Mouse (Mus musculus): ENCODE measurements around the gene Gm20388. TPM values are rescaled to one million over a fixed set of nuclear protein-coding genes. Genes with fewer than 3 reads are reported as not detected.
A peak's percentile ranks its signal among the peaks of the same experiment; 100 is the strongest.

Gm20388 gene
- polyA plus RNA-seq, 1 experiment, result 28.1 TPM

DNA sequence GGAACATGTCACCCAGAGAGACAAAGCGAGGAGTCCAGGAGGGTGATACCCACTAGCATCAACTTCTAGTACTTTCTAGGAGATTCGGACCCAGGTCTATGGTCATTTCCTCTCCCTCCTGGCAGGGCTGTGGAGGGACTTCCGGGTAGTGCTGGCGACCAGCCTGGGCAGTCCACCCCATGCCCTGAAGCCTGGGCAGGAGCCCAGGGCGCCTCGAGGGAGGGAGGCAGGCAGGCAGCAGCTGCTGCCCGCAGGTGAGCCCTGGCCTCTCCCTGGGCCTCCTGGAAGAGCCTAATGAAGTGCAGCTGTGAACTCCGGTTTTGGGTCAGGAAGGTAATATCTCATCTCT, 505.5 kb downstream of the Gm20388 start:
- Histone ChIP-seq H3K27ac (ENCODE audit: insufficient read depth, low read length) (no peak overlapping the region), H3K27me3 (ENCODE audit: control insufficient read depth, insufficient read depth, low read length, poor library complexity, severe bottlenecking) (no peaks in the 10 kb centered on the region), H3K4me1 (ENCODE audit: control insufficient read depth, insufficient read depth, low read length) (peaks cover 2% of the 10 kb centered on the region), H3K4me3 (ENCODE audit: low read depth, low read length) (no peak overlapping the region), H3K9me3 (replicated peaks; ENCODE audit: control insufficient read depth, insufficient read depth, low read length, poor library complexity, severe bottlenecking) (no peaks in the 10 kb centered on the region), H3K9ac (ENCODE audit: low read depth, poor library complexity, severe bottlenecking) (peak overlapping the region; percentile 34), H3K36me3 (ENCODE audit: control insufficient read depth, insufficient read depth, low read length, poor library complexity, severe bottlenecking) (no peaks in the 10 kb centered on the region)
- no peak for TF ChIP-seq POLR2A (IDR thresholded peaks at IDR 0.05; ENCODE audit: insufficient read depth, low read length)
- TF ChIP-seq CTCF (IDR thresholded peaks at IDR 0.05; ENCODE audit: low read depth, low read length), result no peak
- no peak for TF ChIP-seq EP300 (IDR thresholded peaks at IDR 0.05; ENCODE audit: insufficient read depth, low read depth, low read length)

DNA sequence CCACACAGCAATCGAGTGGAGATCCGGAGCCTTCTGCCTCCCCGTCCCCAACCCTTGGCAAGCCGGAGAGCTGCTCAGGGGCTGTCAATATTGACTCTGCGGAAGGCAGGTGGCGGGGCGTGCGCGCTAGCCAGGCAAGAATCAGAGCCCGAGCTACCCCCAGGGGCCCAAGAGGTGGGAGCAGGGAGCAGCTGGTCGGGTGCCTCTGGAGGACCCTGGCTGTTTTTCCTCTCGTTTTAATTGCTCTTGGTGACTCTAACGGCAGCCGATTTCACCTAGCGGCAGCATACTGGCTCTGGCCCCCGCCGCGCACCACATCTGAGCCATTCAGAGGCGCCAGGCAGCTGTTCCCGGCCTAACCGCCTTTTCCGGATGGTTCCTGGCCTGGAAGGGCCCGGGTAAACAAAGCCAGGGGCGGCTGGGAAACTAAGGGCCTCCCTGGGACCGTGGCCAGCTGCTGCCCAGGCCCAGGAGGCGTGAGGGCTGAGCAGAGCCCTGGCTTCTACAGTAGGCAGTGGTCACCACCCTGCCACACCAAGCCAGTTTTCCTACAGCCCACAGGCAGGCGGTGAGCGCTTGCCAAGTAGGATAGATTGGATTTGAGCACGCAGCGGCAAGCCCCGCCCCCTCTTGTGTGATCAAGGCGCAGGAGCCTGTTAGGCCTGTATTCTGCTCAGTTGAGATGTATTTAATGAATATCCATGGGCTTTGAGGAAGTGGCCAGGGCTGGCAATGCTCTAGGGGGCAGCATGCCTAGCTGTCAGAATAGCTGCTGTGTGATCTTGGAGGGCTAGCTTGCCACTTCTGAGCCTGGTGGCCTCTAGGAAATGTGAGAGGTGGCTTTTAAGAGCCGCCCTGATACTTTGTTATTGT, 506.1 kb downstream of the Gm20388 start:
- H3K27me3 ChIP-seq (ENCODE audit: control insufficient read depth, insufficient read depth, low read length, poor library complexity, severe bottlenecking), result no peaks in the 10 kb centered on the region
- peak overlapping the region; percentile 34 for H3K9ac ChIP-seq (ENCODE audit: low read depth, poor library complexity, severe bottlenecking)
- no peak overlapping the region for H3K27ac ChIP-seq (ENCODE audit: insufficient read depth, low read length)
- no peaks in the 10 kb centered on the region for H3K36me3 ChIP-seq (ENCODE audit: control insufficient read depth, insufficient read depth, low read length, poor library complexity, severe bottlenecking)
- H3K4me3 ChIP-seq (ENCODE audit: low read depth, low read length), result peak overlapping the region; percentile 22
- peaks cover 5% of the 10 kb centered on the region for H3K4me1 ChIP-seq (ENCODE audit: control insufficient read depth, insufficient read depth, low read length)
- TF ChIP-seq POLR2A (IDR thresholded peaks at IDR 0.05; ENCODE audit: insufficient read depth, low read length) (no peak), EP300 (IDR thresholded peaks at IDR 0.05; ENCODE audit: insufficient read depth, low read depth, low read length) (no peak), CTCF (IDR thresholded peaks at IDR 0.05; ENCODE audit: low read depth, low read length) (no peak)
- no peaks in the 10 kb centered on the region for H3K9me3 ChIP-seq (replicated peaks; ENCODE audit: control insufficient read depth, insufficient read depth, low read length, poor library complexity, severe bottlenecking)

- Histone ChIP-seq H3K27ac (ENCODE audit: insufficient read depth, low read length) (no peak overlapping the region), H3K9me3 (replicated peaks; ENCODE audit: control insufficient read depth, insufficient read depth, low read length, poor library complexity, severe bottlenecking) (no peaks in the 10 kb centered on the region), H3K36me3 (ENCODE audit: control insufficient read depth, insufficient read depth, low read length, poor library complexity, severe bottlenecking) (no peaks in the 10 kb centered on the region), H3K4me1 (ENCODE audit: control insufficient read depth, insufficient read depth, low read length) (peaks cover 5% of the 10 kb centered on the region), H3K27me3 (ENCODE audit: control insufficient read depth, insufficient read depth, low read length, poor library complexity, severe bottlenecking) (no peaks in the 10 kb centered on the region), H3K4me3 (ENCODE audit: low read depth, low read length) (no peak overlapping the region), H3K9ac (ENCODE audit: low read depth, poor library complexity, severe bottlenecking) (no peak overlapping the region)
- no peak for TF ChIP-seq CTCF (IDR thresholded peaks at IDR 0.05; ENCODE audit: low read depth, low read length)
- no peak for TF ChIP-seq EP300 (IDR thresholded peaks at IDR 0.05; ENCODE audit: insufficient read depth, low read depth, low read length)
- no peak for TF ChIP-seq POLR2A (IDR thresholded peaks at IDR 0.05; ENCODE audit: insufficient read depth, low read length)
Measured at GRCm38 (mm10) chr8:120418188-120418587, 507.5 kb downstream of the Gm20388 start.

- Histone ChIP-seq H3K27ac (ENCODE audit: insufficient read depth, low read length) (no peak overlapping the region), H3K4me3 (ENCODE audit: low read depth, low read length) (no peak overlapping the region), H3K9ac (ENCODE audit: low read depth, poor library complexity, severe bottlenecking) (no peak overlapping the region), H3K27me3 (ENCODE audit: control insufficient read depth, insufficient read depth, low read length, poor library complexity, severe bottlenecking) (no peaks in the 10 kb centered on the region), H3K9me3 (replicated peaks; ENCODE audit: control insufficient read depth, insufficient read depth, low read length, poor library complexity, severe bottlenecking) (no peaks in the 10 kb centered on the region), H3K4me1 (ENCODE audit: control insufficient read depth, insufficient read depth, low read length) (peaks cover 5% of the 10 kb centered on the region), H3K36me3 (ENCODE audit: control insufficient read depth, insufficient read depth, low read length, poor library complexity, severe bottlenecking) (no peaks in the 10 kb centered on the region)
- TF ChIP-seq CTCF (IDR thresholded peaks at IDR 0.05; ENCODE audit: low read depth, low read length) (no peak), EP300 (IDR thresholded peaks at IDR 0.05; ENCODE audit: insufficient read depth, low read depth, low read length) (no peak), POLR2A (IDR thresholded peaks at IDR 0.05; ENCODE audit: insufficient read depth, low read length) (no peak)
Measured at GRCm38 (mm10) chr8:120419675-120420074, 509.0 kb downstream of the Gm20388 start.

- Histone ChIP-seq H3K36me3 (ENCODE audit: control insufficient read depth, insufficient read depth, low read length, poor library complexity, severe bottlenecking) (no peaks in the 10 kb centered on the region), H3K9me3 (replicated peaks; ENCODE audit: control insufficient read depth, insufficient read depth, low read length, poor library complexity, severe bottlenecking) (no peaks in the 10 kb centered on the region), H3K4me3 (ENCODE audit: low read depth, low read length) (no peak overlapping the region), H3K27ac (ENCODE audit: insufficient read depth, low read length) (no peak overlapping the region), H3K27me3 (ENCODE audit: control insufficient read depth, insufficient read depth, low read length, poor library complexity, severe bottlenecking) (no peaks in the 10 kb centered on the region), H3K4me1 (ENCODE audit: control insufficient read depth, insufficient read depth, low read length) (peaks cover 7% of the 10 kb centered on the region), H3K9ac (ENCODE audit: low read depth, poor library complexity, severe bottlenecking) (no peak overlapping the region)
- TF ChIP-seq EP300 (IDR thresholded peaks at IDR 0.05; ENCODE audit: insufficient read depth, low read depth, low read length) (no peak), CTCF (IDR thresholded peaks at IDR 0.05; ENCODE audit: low read depth, low read length) (no peak), POLR2A (IDR thresholded peaks at IDR 0.05; ENCODE audit: insufficient read depth, low read length) (no peak)
Measured at GRCm38 (mm10) chr8:120420226-120420625, 509.6 kb downstream of the Gm20388 start.

DNA sequence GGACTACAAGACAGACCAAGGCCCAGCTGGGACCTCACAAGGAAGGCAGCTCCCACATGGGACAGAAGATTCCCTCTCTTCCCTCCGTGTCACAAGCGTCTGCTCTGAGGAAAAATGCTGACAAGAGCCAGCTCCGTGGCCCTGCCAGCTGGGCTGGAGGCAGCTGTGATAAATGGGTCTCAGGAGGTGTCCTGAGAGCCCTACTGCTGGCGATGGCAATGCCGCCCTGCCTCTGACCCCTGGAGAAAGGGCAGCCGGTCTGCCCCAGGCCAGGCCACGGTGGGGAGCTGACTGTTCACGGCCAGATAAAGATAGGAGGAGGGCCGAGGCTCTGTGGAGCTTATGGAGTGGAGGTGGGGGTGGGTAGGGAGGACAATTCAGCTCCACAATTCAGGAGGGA, 511.0 kb downstream of the Gm20388 start:
- Histone ChIP-seq H3K4me3 (ENCODE audit: low read depth, low read length) (no peak overlapping the region), H3K27me3 (ENCODE audit: control insufficient read depth, insufficient read depth, low read length, poor library complexity, severe bottlenecking) (no peaks in the 10 kb centered on the region), H3K9ac (ENCODE audit: low read depth, poor library complexity, severe bottlenecking) (no peak overlapping the region), H3K4me1 (ENCODE audit: control insufficient read depth, insufficient read depth, low read length) (peaks cover 7% of the 10 kb centered on the region), H3K36me3 (ENCODE audit: control insufficient read depth, insufficient read depth, low read length, poor library complexity, severe bottlenecking) (no peaks in the 10 kb centered on the region), H3K9me3 (replicated peaks; ENCODE audit: control insufficient read depth, insufficient read depth, low read length, poor library complexity, severe bottlenecking) (no peaks in the 10 kb centered on the region), H3K27ac (ENCODE audit: insufficient read depth, low read length) (no peak overlapping the region)
- TF ChIP-seq CTCF (IDR thresholded peaks at IDR 0.05; ENCODE audit: low read depth, low read length), result no peak
- TF ChIP-seq EP300 (IDR thresholded peaks at IDR 0.05; ENCODE audit: insufficient read depth, low read depth, low read length), result no peak
- no peak for TF ChIP-seq POLR2A (IDR thresholded peaks at IDR 0.05; ENCODE audit: insufficient read depth, low read length)

All from ES-Bruce4 (cell line).